Mouse (Mus musculus): Measurements from ENCODE around the gene Ms4a14.
"Not testable (repeated sequence)": the region's sequence is repeated elsewhere in the genome, so short reads cannot be mapped to it uniquely, and the experiment has no call there.

Ms4a14 gene

GRCm38 (mm10) chr19:11263549-11263948, 50.7 kb downstream of the Ms4a14 start:
- no peak for DNase-seq (ENCODE audit: low read depth in 1 of 2, low spot score in 2 of 2)

GRCm38 (mm10) chr19:11262932-11263331, 51.3 kb downstream of the Ms4a14 start:
- DNase-seq (ENCODE audit: low read depth in 1 of 2, low spot score in 2 of 2) = not testable (repeated sequence)

- no peak for DNase-seq (ENCODE audit: low read depth in 1 of 2, low spot score in 2 of 2)
Measured at GRCm38 (mm10) chr19:11261522-11261921, 52.7 kb downstream of the Ms4a14 start.
